Mouse (Mus musculus): ENCODE measurements around the gene Hjurp.

- TF ChIP-seq CTCF (IDR thresholded peaks at IDR 0.05; ENCODE audit: low read depth), result no peak
- TF ChIP-seq EP300 (IDR thresholded peaks at IDR 0.05; ENCODE audit: low read depth), result no peak
These were observed 50.0 kb downstream of the Hjurp start for GRCm38 (mm10) chr1:88227482-88227881.
